In the genomic region with DNA sequence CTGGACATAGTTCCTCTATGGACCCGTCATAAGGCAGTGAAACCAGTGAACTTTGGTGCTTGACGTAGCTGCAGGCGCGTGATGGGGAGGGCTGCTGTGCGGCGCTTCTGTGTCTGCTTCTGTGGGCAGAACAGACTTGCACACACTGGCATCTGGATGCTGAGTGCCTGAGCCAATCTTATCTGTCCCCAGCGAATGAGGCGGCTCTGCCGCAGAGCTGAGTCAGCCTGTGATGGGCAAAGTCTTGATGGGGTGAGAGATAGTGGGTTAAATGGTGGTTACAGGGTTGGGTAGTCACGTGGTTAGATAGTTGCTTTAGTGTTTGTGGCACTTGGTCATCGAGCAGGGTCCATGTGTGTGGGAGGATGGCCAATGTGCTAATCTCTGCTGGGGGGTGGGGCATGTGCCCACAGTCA, we compare ENCODE assay signal across 7 mouse cellular contexts. TPM values are rescaled to one million over a fixed set of nuclear protein-coding genes. Genes with fewer than 3 reads are reported as not detected.
A peak's percentile ranks its signal among the peaks of the same experiment; 100 is the strongest.
DNase-seq lines count a peak whose midpoint lies in the region; ATAC-seq and TF ChIP-seq lines count a peak whose summit lies in the region.

No protein-coding gene starts in this region.

- peak overlapping the region; percentile 71; the same call in 1 of the 2 replicates for H3K4me3 ChIP-seq in G1E (ENCODE audit: low read depth, low read length)
- H3K4me3 ChIP-seq in limb, embryonic 11.5 days (ENCODE audit: low read depth, low read length): no peak overlapping the region

- H3K27me3 ChIP-seq in G1E (ENCODE audit: insufficient read depth, low read length): no peaks in the 10 kb centered on the region
- H3K27me3 ChIP-seq in limb, embryonic 11.5 days (ENCODE audit: control insufficient read depth, insufficient read depth, low read length): no peaks in the 10 kb centered on the region

- H3K4me2 ChIP-seq in limb, embryonic 11.5 days (ENCODE audit: low read depth, severe bottlenecking): no peak overlapping the region; the same call in 1 of the 2 replicates

- TF ChIP-seq CTCF in G1E (IDR thresholded peaks at IDR 0.05; ENCODE audit: low read depth, low read length): no peak

- peak; percentile 63 for ATAC-seq in G1E (ENCODE audit: extremely low read depth, insufficient number of reproducible peaks, low FRiP score, poor library complexity, severe bottlenecking)
- ATAC-seq in erythroblast, adult 5-6 weeks (replicated peaks; ENCODE audit: low FRiP score, poor library complexity, severe bottlenecking): 0 out of 2 replicates have a peak, but pooled peaks have one; percentile 20
- no peak for ATAC-seq in limb, embryonic 11.5 days (ENCODE audit: insufficient number of reproducible peaks, low FRiP score, low TSS enrichment, low read depth)
- peak; percentile 28 for ATAC-seq in monocyte, adult 5-6 weeks (replicated peaks; ENCODE audit: insufficient number of reproducible peaks, low FRiP score, low TSS enrichment, poor library complexity, severe bottlenecking)

- H3K36me3 ChIP-seq in G1E (replicated peaks): peaks cover 42% of the 10 kb centered on the region
- H3K36me3 ChIP-seq in limb, embryonic 11.5 days (ENCODE audit: control insufficient read depth, insufficient read depth, low read length): peaks cover 5% of the 10 kb centered on the region; the same call in 1 of the 2 replicates

- WGBS in limb, embryonic 11.5 days: 77% methylated on average over 11 of the region's 11 CpGs

- H3K9me3 ChIP-seq in G1E (replicated peaks): no peaks in the 10 kb centered on the region
- no peaks in the 10 kb centered on the region for H3K9me3 ChIP-seq in limb, embryonic 11.5 days (ENCODE audit: control insufficient read depth, low read length)

- H3K27ac ChIP-seq in limb, embryonic 11.5 days (replicated peaks; ENCODE audit: low read depth, low read length): peak overlapping the region; percentile 95

- H3K4me1 ChIP-seq in G1E (ENCODE audit: insufficient read depth, low read depth, low read length): peaks cover 81% of the 10 kb centered on the region
- H3K4me1 ChIP-seq in limb, embryonic 11.5 days (ENCODE audit: control insufficient read depth, insufficient read depth, low read length): peaks cover 39% of the 10 kb centered on the region

- DNase-seq in B cell, adult 2 months: peak; percentile 86 to 89
- DNase-seq in G1E (ENCODE audit: low spot score): peak; percentile 62
- peak; percentile 97 for DNase-seq in induced T-regulatory cell, adult 2 months (ENCODE audit: low read depth)
- DNase-seq in limb, embryonic 11.5 days (ENCODE audit: low spot score): no peak
- peak; percentile 75 for DNase-seq in thymus, postnatal 25 days

- H3K9ac ChIP-seq in limb, embryonic 11.5 days (ENCODE audit: low read length): no peak overlapping the region; the same call in 1 of the 2 replicates

RNA-seq across cellular contexts. Expression of a gene that starts 2.9 kb away (rescaled TPM):
- total RNA-seq in G1E (2014; fragmentation: Nextera tagmentation): 39.0 and 42.8 TPM in 2 replicates
- total RNA-seq in G1E (2017): 20.4 and 21.3 TPM in 2 replicates
- 25.5 and 28.3 TPM in 2 replicates for polyA plus RNA-seq in G1E (2012)
- 47.0 and 53.2 TPM in 2 replicates for total RNA-seq in erythroblast, adult 5-6 weeks (2015; ENCODE audit: low replicate concordance)
- total RNA-seq in erythroblast, adult 5-6 weeks (2017; ENCODE audit: low replicate concordance): 7.7 and 15.1 TPM in 2 replicates
- polyA plus RNA-seq in limb, embryonic 11.5 days (2014; fragmentation: Nextera tagmentation; extraction: Ambion mirVana): 5.6 and 6.1 TPM in 2 replicates
- total RNA-seq in monocyte, adult 5-6 weeks (2017): 140 to 403 TPM (median 154 TPM) in 3 replicates

RNA-seq across cellular contexts. Expression of a gene that starts 9.5 kb away (rescaled TPM):
- total RNA-seq in G1E (2014; fragmentation: Nextera tagmentation) (15.4 and 21.9 TPM in 2 replicates), G1E (2017) (17.7 and 21.0 TPM in 2 replicates)
- polyA plus RNA-seq in G1E (2012): 11.2 and 14.8 TPM in 2 replicates
- total RNA-seq in erythroblast, adult 5-6 weeks (2015; ENCODE audit: low replicate concordance): 6.3 and 9.0 TPM in 2 replicates
- total RNA-seq in erythroblast, adult 5-6 weeks (2017; ENCODE audit: low replicate concordance): 3.4 TPM in 1 of 2 replicates, not detected in the other
- 51.5 and 53.5 TPM in 2 replicates for polyA plus RNA-seq in limb, embryonic 11.5 days (2014; fragmentation: Nextera tagmentation; extraction: Ambion mirVana)
- 6.9 to 12.3 TPM (median 12.0 TPM) in 3 replicates for total RNA-seq in monocyte, adult 5-6 weeks (2017)

RNA-seq across cellular contexts. Expression of a gene that starts 9.8 kb away (rescaled TPM):
- total RNA-seq in G1E (2014; fragmentation: Nextera tagmentation): 66.6 and 68.5 TPM in 2 replicates
- 69.1 and 96.2 TPM in 2 replicates for total RNA-seq in G1E (2017)
- 103 and 170 TPM in 2 replicates for polyA plus RNA-seq in G1E (2012)
- total RNA-seq in erythroblast, adult 5-6 weeks (2015; ENCODE audit: low replicate concordance): 26.1 and 32.9 TPM in 2 replicates
- total RNA-seq in erythroblast, adult 5-6 weeks (2017; ENCODE audit: low replicate concordance): 16.7 and 24.7 TPM in 2 replicates
- polyA plus RNA-seq in limb, embryonic 11.5 days (2014; fragmentation: Nextera tagmentation; extraction: Ambion mirVana): 83.5 and 94.9 TPM in 2 replicates
- 162 to 264 TPM (median 189 TPM) in 3 replicates for total RNA-seq in monocyte, adult 5-6 weeks (2017)

RNA-seq across cellular contexts. Expression of a gene that starts 10.6 kb away (rescaled TPM):
- 2.9 and 5.2 TPM in 2 replicates for total RNA-seq in G1E (2014; fragmentation: Nextera tagmentation)
- 1.7 and 3.4 TPM in 2 replicates for total RNA-seq in G1E (2017)
- 8.0 and 8.2 TPM in 2 replicates for polyA plus RNA-seq in G1E (2012)
- total RNA-seq in erythroblast, adult 5-6 weeks (2015; ENCODE audit: low replicate concordance): 4.4 and 6.1 TPM in 2 replicates
- 0.98 and 4.1 TPM in 2 replicates for total RNA-seq in erythroblast, adult 5-6 weeks (2017; ENCODE audit: low replicate concordance)
- polyA plus RNA-seq in limb, embryonic 11.5 days (2014; fragmentation: Nextera tagmentation; extraction: Ambion mirVana): 73.2 and 79.6 TPM in 2 replicates
- total RNA-seq in monocyte, adult 5-6 weeks (2017): 8.4 to 13.1 TPM (median 12.7 TPM) in 3 replicates

RNA-seq across cellular contexts. Expression of a gene that starts 32.5 kb away (rescaled TPM):
- total RNA-seq in G1E (2014; fragmentation: Nextera tagmentation) (848 and 905 TPM in 2 replicates), G1E (2017) (900 and 1,212 TPM in 2 replicates)
- polyA plus RNA-seq in G1E (2012): 1,941 and 2,248 TPM in 2 replicates
- total RNA-seq in erythroblast, adult 5-6 weeks (2015; ENCODE audit: low replicate concordance): 649 and 667 TPM in 2 replicates
- total RNA-seq in erythroblast, adult 5-6 weeks (2017; ENCODE audit: low replicate concordance): 67.6 and 181 TPM in 2 replicates
- polyA plus RNA-seq in limb, embryonic 11.5 days (2014; fragmentation: Nextera tagmentation; extraction: Ambion mirVana): 1,100 and 1,120 TPM in 2 replicates
- total RNA-seq in monocyte, adult 5-6 weeks (2017): 691 to 731 TPM (median 723 TPM) in 3 replicates
